Mouse (Mus musculus): ENCODE measurements around the gene Adamts12. TPM values are rescaled to one million over a fixed set of nuclear protein-coding genes. Genes with fewer than 3 reads are reported as not detected.

Adamts12 gene
- polyA plus RNA-seq, 1 experiment from 2014 or later, result 1.7 TPM

DNA sequence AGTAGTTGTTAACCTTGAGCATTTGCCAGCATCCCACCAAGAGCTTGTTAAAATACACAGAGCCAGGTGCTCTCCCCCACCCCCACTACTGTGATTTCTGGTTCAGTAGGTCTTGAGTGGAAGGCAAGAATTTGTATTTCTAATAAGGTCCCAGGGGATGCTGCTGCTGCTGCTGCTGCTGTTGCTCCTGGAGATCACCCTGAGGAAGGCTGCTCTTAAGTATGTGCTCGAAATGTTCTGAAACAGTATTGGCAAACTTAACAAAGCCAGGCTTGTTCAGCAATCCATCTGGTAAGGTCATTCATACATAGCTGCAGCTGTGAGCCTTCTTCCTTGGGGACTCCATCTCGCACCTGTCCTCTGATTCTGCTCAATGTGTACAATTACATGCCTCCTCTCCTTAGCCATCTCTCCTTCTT is 115.2 kb downstream of the Adamts12 start:
- WGBS, result 53% methylated on average over 2 of the region's 2 CpGs
- no peaks in the 10 kb centered on the region for H3K27me3 ChIP-seq (replicated peaks)
- no peak overlapping the region for H3K4me2 ChIP-seq (replicated peaks)
- H3K4me1 ChIP-seq, result peaks cover 8% of the 10 kb centered on the region
- H3K27ac ChIP-seq, result no peak overlapping the region
- no peak for ATAC-seq (ENCODE audit: low FRiP score, low read depth)
- H3K4me3 ChIP-seq, result no peak overlapping the region
- H3K9ac ChIP-seq, result no peak overlapping the region
- H3K36me3 ChIP-seq, result no peaks in the 10 kb centered on the region
- H3K9me3 ChIP-seq, result no peaks in the 10 kb centered on the region

GRCm38 (mm10) chr15:11186711-11187110 is 122.1 kb downstream of the Adamts12 start:
- Histone ChIP-seq H3K9me3 (no peaks in the 10 kb centered on the region), H3K4me2 (replicated peaks) (no peak overlapping the region), H3K27ac (no peak overlapping the region), H3K27me3 (replicated peaks) (no peaks in the 10 kb centered on the region), H3K9ac (no peak overlapping the region), H3K36me3 (no peaks in the 10 kb centered on the region), H3K4me3 (no peak overlapping the region), H3K4me1 (no peaks in the 10 kb centered on the region)
- 84% methylated on average over 4 of the region's 4 CpGs for WGBS
- no peak for ATAC-seq (ENCODE audit: low FRiP score, low read depth)

DNA sequence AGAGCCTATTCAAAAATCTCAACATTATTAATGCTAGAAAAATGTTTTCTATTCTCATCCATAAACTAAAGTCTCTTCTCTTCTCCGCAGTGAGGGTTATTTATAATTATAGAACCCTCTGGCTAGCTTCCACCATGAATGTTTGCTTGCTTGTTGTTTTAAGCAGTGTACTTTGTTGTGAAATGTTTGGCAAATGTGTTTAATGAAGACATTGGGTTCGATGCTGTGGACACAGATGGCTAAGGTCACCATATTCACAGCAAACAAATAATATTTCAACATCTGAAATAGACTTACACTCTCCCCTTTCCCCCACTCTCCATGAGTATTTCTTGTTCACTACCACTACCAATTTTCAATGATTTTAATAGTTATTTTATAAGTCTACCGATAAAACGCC is 125.9 kb downstream of the Adamts12 start:
- H3K27ac ChIP-seq, result no peak overlapping the region
- H3K4me1 ChIP-seq, result no peaks in the 10 kb centered on the region
- H3K4me3 ChIP-seq, result no peak overlapping the region
- H3K27me3 ChIP-seq (replicated peaks), result no peaks in the 10 kb centered on the region
- H3K9ac ChIP-seq, result no peak overlapping the region
- 91% methylated on average over 4 of the region's 4 CpGs for WGBS
- H3K36me3 ChIP-seq, result no peaks in the 10 kb centered on the region
- H3K4me2 ChIP-seq (replicated peaks), result no peak overlapping the region
- ATAC-seq (ENCODE audit: low FRiP score, low read depth), result no peak
- no peaks in the 10 kb centered on the region for H3K9me3 ChIP-seq

DNA sequence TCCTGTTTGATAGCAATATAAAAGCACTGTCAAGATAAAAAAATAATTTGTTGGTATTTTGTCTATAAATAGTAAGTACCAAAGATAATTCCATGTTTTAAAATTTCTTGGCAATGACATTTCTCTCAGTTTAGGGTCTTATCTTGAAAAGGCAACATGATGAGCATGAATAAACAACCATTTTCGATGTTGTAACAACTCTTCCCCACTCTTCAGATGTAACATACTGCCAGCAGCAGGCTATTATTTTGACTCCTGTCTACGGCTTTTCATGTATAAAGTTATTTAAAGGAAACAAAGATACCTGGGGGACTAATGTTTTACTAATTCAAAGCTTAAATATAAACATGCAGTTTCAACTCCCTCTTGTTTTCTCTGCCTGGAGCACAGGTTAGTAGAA is 128.2 kb downstream of the Adamts12 start:
- no peaks in the 10 kb centered on the region for H3K9me3 ChIP-seq
- WGBS, result 81% methylated on average over 2 of the region's 2 CpGs
- H3K27me3 ChIP-seq (replicated peaks), result no peaks in the 10 kb centered on the region
- no peak overlapping the region for H3K4me3 ChIP-seq
- ATAC-seq (ENCODE audit: low FRiP score, low read depth), result no peak
- no peak overlapping the region for H3K4me2 ChIP-seq (replicated peaks)
- H3K9ac ChIP-seq, result no peak overlapping the region
- no peaks in the 10 kb centered on the region for H3K4me1 ChIP-seq
- H3K27ac ChIP-seq, result no peak overlapping the region
- no peaks in the 10 kb centered on the region for H3K36me3 ChIP-seq

- Histone ChIP-seq H3K9me3 (no peaks in the 10 kb centered on the region), H3K4me3 (no peak overlapping the region), H3K27ac (no peak overlapping the region), H3K4me1 (no peaks in the 10 kb centered on the region), H3K27me3 (replicated peaks) (no peaks in the 10 kb centered on the region), H3K9ac (no peak overlapping the region), H3K4me2 (replicated peaks) (no peak overlapping the region), H3K36me3 (no peaks in the 10 kb centered on the region)
- WGBS, result 85% methylated on average over 6 of the region's 6 CpGs
- no peak for ATAC-seq (ENCODE audit: low FRiP score, low read depth)
These were observed 132.5 kb downstream of the Adamts12 start for GRCm38 (mm10) chr15:11197051-11197450.

DNA sequence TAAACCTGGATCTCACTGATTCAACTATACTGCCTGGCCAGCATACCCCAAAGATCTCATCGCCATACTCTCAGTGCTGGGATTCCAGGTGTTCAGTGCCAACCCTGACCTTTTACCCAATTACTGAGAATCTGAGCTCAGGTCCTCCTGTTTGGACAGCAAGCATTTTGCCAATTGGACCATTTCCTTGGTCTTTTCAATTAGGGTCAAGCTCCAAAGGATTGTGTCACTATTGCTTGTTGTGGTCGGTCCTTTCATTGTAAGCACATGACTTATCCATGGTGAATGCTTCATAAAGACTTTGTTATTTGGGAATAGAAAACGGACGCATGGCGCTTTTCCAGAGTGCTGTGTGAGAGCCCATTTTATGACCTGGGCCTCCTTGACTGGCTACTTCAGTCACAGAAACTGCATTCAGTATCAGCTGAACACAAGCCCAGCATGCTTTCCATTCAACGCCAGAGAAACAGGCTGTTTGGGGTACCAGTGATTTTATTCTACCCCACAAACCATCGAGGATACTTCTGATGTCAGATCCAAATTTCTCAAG is 133.7 kb downstream of the Adamts12 start:
- Histone ChIP-seq H3K4me1 (no peaks in the 10 kb centered on the region), H3K9ac (no peak overlapping the region), H3K27ac (no peak overlapping the region), H3K4me2 (replicated peaks) (no peak overlapping the region), H3K36me3 (no peaks in the 10 kb centered on the region), H3K4me3 (no peak overlapping the region), H3K27me3 (replicated peaks) (no peaks in the 10 kb centered on the region), H3K9me3 (no peaks in the 10 kb centered on the region)
- 72% methylated on average over 7 of the region's 7 CpGs for WGBS
- no peak for ATAC-seq (ENCODE audit: low FRiP score, low read depth)

- Histone ChIP-seq H3K27me3 (replicated peaks) (no peaks in the 10 kb centered on the region), H3K9me3 (no peaks in the 10 kb centered on the region), H3K4me2 (replicated peaks) (no peak overlapping the region), H3K27ac (no peak overlapping the region), H3K4me1 (no peaks in the 10 kb centered on the region), H3K4me3 (no peak overlapping the region), H3K36me3 (no peaks in the 10 kb centered on the region), H3K9ac (no peak overlapping the region)
- ATAC-seq (ENCODE audit: low FRiP score, low read depth), result no peak
- WGBS, result 74% methylated on average over 6 of the region's 6 CpGs
These were observed 138.5 kb downstream of the Adamts12 start for GRCm38 (mm10) chr15:11203084-11203483.

DNA sequence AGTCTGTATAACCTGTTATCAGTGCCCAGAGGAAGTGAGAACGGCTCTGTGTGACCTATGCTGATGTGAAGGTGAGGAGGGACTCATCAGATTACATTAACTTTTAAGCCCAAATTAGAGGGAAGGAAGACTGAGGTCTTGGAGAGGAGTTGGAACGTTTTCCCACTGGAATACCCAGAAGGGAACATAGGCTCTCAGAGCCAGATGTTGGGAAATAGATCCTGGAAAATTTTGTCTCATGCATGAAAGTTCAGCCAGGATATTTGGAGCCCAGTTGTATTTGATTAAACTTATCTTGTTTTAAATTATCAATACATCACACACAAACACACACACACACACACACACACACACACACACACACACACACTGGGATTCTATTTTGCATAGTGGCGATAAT is 140.3 kb downstream of the Adamts12 start:
- Histone ChIP-seq H3K4me1 (no peaks in the 10 kb centered on the region), H3K9me3 (no peaks in the 10 kb centered on the region), H3K27ac (no peak overlapping the region), H3K36me3 (no peaks in the 10 kb centered on the region), H3K27me3 (replicated peaks) (no peaks in the 10 kb centered on the region), H3K4me3 (no peak overlapping the region), H3K9ac (no peak overlapping the region), H3K4me2 (replicated peaks) (no peak overlapping the region)
- WGBS, result 87% methylated on average over 3 of the region's 3 CpGs
- ATAC-seq (ENCODE audit: low FRiP score, low read depth), result no peak

DNA sequence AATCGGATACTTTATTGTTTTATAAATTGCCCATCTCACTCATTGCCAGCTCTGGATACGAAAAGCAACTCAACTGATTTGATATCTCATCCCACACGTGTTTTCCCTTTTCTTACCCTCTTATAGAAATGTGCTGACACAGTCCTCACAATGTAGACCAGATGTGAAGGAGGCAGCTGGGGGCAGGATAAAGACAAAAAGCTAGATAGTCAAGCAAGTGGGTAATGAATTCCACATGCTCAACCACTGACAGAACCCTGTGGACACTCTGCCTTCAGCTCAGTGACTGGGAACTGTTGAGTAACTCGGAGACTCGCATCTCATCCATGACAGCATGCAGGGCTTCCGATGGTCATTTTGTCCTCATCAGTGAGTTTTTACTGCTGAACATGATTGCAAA is 146.4 kb downstream of the Adamts12 start:
- no peaks in the 10 kb centered on the region for H3K36me3 ChIP-seq
- H3K4me1 ChIP-seq, result no peaks in the 10 kb centered on the region
- H3K9ac ChIP-seq, result no peak overlapping the region
- H3K27ac ChIP-seq, result no peak overlapping the region
- no peak for ATAC-seq (ENCODE audit: low FRiP score, low read depth)
- no peak overlapping the region for H3K4me2 ChIP-seq (replicated peaks)
- no peaks in the 10 kb centered on the region for H3K27me3 ChIP-seq (replicated peaks)
- no peaks in the 10 kb centered on the region for H3K9me3 ChIP-seq
- H3K4me3 ChIP-seq, result no peak overlapping the region
- WGBS, result 79% methylated on average over 6 of the region's 6 CpGs

DNA sequence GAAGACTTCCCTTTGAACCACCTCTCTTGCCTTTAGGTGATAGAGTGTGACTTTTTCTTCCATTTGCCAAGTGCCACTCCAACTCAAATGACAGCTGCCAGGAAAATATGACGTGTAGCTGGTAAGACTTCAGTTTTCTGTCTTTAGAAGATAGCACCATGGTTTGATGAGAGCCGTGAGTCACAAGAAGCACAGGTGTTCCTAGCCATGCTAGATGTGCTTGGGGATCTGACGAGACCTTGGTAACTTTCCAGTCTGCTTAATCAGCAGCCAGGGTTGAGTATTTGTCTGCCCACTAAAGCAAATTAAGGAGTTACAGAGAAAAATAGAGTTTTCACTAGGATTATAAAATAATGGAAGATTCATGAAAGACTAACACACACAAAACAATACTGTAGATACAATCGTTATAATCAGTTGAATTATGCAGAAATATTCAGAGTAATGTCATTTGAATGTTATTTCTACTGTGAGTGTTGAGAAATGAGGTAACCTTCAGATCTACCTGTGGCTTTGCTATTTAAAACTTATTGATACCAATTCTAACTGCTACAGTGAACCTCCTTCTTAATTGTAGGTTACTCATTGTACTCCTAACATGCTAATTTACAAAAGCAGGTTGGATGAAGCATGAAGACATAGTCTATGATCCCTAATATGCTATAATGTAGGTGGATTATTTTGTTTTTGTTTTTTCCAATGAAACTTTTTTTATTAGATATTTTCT is 169.5 kb downstream of the Adamts12 start:
- no peaks in the 10 kb centered on the region for H3K36me3 ChIP-seq
- no peak overlapping the region for H3K27ac ChIP-seq
- WGBS, result 83% methylated on average over 4 of the region's 4 CpGs
- H3K4me2 ChIP-seq (replicated peaks), result no peak overlapping the region
- H3K4me3 ChIP-seq, result no peak overlapping the region
- no peak for ATAC-seq (ENCODE audit: low FRiP score, low read depth)
- no peak overlapping the region for H3K9ac ChIP-seq
- H3K4me1 ChIP-seq, result no peaks in the 10 kb centered on the region
- H3K27me3 ChIP-seq (replicated peaks), result no peaks in the 10 kb centered on the region
- no peaks in the 10 kb centered on the region for H3K9me3 ChIP-seq

GRCm38 (mm10) chr15:11240406-11240805 is 175.8 kb downstream of the Adamts12 start:
- H3K4me2 ChIP-seq (replicated peaks), result no peak overlapping the region
- H3K27me3 ChIP-seq (replicated peaks), result no peaks in the 10 kb centered on the region
- no peaks in the 10 kb centered on the region for H3K9me3 ChIP-seq
- H3K4me3 ChIP-seq, result no peak overlapping the region
- no peak overlapping the region for H3K9ac ChIP-seq
- WGBS, result 81% methylated on average over 3 of the region's 3 CpGs
- H3K4me1 ChIP-seq, result no peaks in the 10 kb centered on the region
- no peaks in the 10 kb centered on the region for H3K36me3 ChIP-seq
- no peak overlapping the region for H3K27ac ChIP-seq
- ATAC-seq (ENCODE audit: low FRiP score, low read depth), result no peak

DNA sequence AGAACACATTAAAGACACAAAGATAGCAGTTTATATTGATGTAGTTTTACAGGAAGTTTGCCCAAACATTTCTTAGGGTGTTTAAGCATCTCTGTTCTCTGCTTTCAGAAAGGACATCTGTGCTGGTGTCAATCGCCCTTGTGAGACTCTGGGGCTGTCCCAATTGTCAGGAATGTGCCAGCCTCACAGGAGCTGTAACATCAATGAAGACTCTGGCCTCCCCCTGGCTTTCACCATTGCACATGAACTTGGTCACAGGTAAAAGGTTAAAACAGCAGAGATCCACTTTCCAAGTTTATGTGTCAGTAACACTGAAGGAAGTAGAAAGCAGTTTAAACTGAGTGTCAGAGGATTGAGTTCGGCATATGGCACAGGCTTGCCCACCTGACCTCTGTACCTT is 176.7 kb downstream of the Adamts12 start:
- no peak for ATAC-seq (ENCODE audit: low FRiP score, low read depth)
- no peaks in the 10 kb centered on the region for H3K4me1 ChIP-seq
- no peaks in the 10 kb centered on the region for H3K9me3 ChIP-seq
- H3K27ac ChIP-seq, result no peak overlapping the region
- 82% methylated on average over 2 of the region's 2 CpGs for WGBS
- H3K27me3 ChIP-seq (replicated peaks), result no peaks in the 10 kb centered on the region
- H3K36me3 ChIP-seq, result no peaks in the 10 kb centered on the region
- no peak overlapping the region for H3K4me3 ChIP-seq
- H3K9ac ChIP-seq, result no peak overlapping the region
- no peak overlapping the region for H3K4me2 ChIP-seq (replicated peaks)

DNA sequence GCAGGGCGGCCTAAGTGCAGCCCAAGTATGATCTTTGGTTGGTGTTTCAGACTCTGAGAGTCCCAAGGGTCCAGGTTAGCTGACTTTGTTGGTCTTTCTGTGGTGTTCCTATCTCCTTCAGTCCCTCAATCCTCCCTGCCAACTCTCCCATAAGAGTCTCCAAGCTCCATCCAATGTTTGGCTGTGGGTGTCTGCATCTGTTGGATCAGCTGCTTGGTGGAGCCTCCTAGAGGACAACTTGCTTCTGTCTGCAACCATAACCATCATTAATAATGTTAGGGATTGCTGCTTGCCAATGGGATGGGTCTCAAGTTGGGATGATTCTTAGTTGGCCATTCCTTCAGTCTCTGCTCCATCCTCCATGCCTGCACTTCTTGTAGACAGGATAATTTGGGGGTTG is 181.8 kb downstream of the Adamts12 start:
- Histone ChIP-seq H3K4me3 (no peak overlapping the region), H3K4me1 (no peaks in the 10 kb centered on the region), H3K27ac (no peak overlapping the region), H3K4me2 (replicated peaks) (no peak overlapping the region), H3K36me3 (no peaks in the 10 kb centered on the region), H3K9me3 (no peaks in the 10 kb centered on the region), H3K9ac (no peak overlapping the region), H3K27me3 (replicated peaks) (no peaks in the 10 kb centered on the region)
- WGBS, result 85% methylated on average over 1 of the region's 1 CpGs
- ATAC-seq (ENCODE audit: low FRiP score, low read depth), result no peak

Measured in neural tube, embryonic 12.5 days (tissue).